Mouse (Mus musculus) limb, embryonic 11.5 days (tissue): ENCODE results near the gene Tmem129. TPM values are rescaled to one million over a fixed set of nuclear protein-coding genes. Genes with fewer than 3 reads are reported as not detected.

Source experiments
- ATAC-seq: fragments of 200-750 bp; cut with Nextera tagmentation; 2 replicates; pipeline ENCODE4 v1.8.0; 2017; ENCODE audit warnings: low read depth; ENCODE audit not compliant: insufficient number of reproducible peaks, low FRiP score, low TSS enrichment
- DNase-seq: peaks from one replicate; pipeline ENCODE4 v3.0.0-alpha.2; 2015; ENCODE audit warnings: low spot score
- H3K27ac ChIP-seq: fragments of 300-500 bp; sonication (generic); replicated peaks from 2 replicates; pipeline ENCODE4 v1.5.1; 2014; ENCODE audit warnings: low read depth, mild to moderate bottlenecking, low read length
- H3K27me3 ChIP-seq: fragments of 300-500 bp; sonication (generic); 2 replicates; pipeline ENCODE4 v1.6.1; 2014; ENCODE audit warnings: mild to moderate bottlenecking, low read length, mixed read lengths; ENCODE audit not compliant: control insufficient read depth, insufficient read depth
- H3K36me3 ChIP-seq: fragments of 300-500 bp; sonication (generic); 2 replicates; pipeline ENCODE4 v1.6.1; 2014; ENCODE audit warnings: mild to moderate bottlenecking, low read length, moderate library complexity, mixed read lengths; ENCODE audit not compliant: control insufficient read depth, insufficient read depth
- H3K4me1 ChIP-seq: fragments of 300-500 bp; sonication (generic); 2 replicates; pipeline ENCODE4 v1.6.1; 2014; ENCODE audit warnings: low read length, mixed read lengths; ENCODE audit not compliant: control insufficient read depth, insufficient read depth
- H3K4me2 ChIP-seq: fragments of 300-500 bp; sonication (generic); 2 replicates; pipeline ENCODE4 v1.6.1; 2014; ENCODE audit warnings: low read depth, mild to moderate bottlenecking, moderate library complexity; ENCODE audit not compliant: severe bottlenecking
- H3K4me3 ChIP-seq: fragments of 300-500 bp; sonication (generic); 2 replicates; pipeline ENCODE4 v1.5.1; 2014; ENCODE audit warnings: low read depth, low read length
- H3K9ac ChIP-seq: fragments of 300-500 bp; sonication (generic); 2 replicates; pipeline ENCODE4 v1.6.1; 2014; ENCODE audit warnings: mild to moderate bottlenecking, low read length
- H3K9me3 ChIP-seq: fragments of 300-500 bp; sonication (generic); 2 replicates; pipeline ENCODE4 v1.6.1; 2016; ENCODE audit warnings: low read length; ENCODE audit not compliant: control insufficient read depth
- WGBS: fragments of 180-500 bp; shearing (Covaris S2); extraction: QIAGEN DNeasy Blood & Tissue Kit; methylation state at CpG from one replicate; pipeline ENCODE4 v1.1.7; 2014; 5-methylcytosine and 5-hydroxymethylcytosine counted together
- polyA plus RNA-seq: library from polyadenylated mRNA; unstranded; fragments of >200 nt; fragmentation: Nextera tagmentation; extraction: Ambion mirVana; gene quantifications from 2 replicates; pipeline ENCODE4 v1.2.1, GENCODE M21; 2014

The Tmem129 gene
- polyA plus RNA-seq, 1 experiment from 2014 or later: 41.7 TPM

DNA sequence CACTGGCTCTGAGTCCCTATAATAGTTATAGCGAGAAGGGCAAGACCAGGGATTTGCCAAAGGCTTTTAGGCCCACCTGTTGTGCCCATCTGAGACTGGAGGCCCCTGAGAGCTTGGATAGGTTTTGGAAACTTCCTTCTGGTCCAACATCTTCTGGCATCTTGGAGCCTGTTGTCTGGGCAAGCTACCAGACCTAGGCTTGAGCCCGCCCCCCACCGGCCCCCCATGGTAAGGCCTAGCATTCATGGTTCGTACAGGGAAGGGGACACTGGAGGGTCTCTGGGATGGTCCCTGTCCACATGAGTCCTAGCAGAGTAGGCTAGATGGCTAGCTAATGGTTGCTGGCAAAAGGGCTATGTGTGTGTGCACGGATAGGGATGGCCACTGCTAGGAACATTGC lies 40.5 kb upstream of the Tmem129 start:
- no peak for DNase-seq
- no peak for ATAC-seq
- Histone ChIP-seq H3K36me3 (no peaks in the 10 kb centered on the region), H3K27ac (no peak overlapping the region), H3K4me1 (peaks cover 47% of the 10 kb centered on the region), H3K9me3 (no peaks in the 10 kb centered on the region), H3K9ac (no peak overlapping the region), H3K27me3 (peaks cover 10% of the 10 kb centered on the region), H3K4me3 (no peak overlapping the region), H3K4me2 (no peak overlapping the region)
- WGBS: 85% methylated on average over 5 of the region's 5 CpGs

DNA sequence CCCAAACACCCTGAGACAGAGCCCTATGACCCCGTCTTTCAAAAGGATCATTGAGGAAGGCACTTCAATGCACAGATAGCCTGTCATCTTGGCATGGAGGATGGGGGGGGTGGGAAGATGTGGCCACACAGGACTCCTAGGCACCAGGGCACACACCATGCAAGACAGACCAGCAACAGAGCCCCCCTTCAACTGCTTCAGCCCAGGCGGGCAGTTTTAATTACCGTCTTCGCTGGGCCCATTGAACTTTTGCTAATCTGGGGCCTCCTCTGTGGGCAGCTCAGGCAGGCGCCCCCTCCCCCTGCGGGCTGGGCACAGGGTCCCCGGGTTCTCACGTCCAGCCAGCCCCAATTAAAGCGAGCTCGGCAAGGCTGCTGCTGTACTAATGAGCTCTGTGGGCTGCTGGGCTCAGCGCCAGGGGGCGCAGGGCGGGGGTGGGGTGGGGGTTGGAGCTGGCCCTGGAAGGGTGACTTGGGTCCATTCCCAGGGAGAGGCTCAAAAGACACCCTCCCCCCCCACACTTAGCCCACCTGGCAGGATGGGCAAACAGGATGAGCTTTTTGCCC lies 39.8 kb upstream of the Tmem129 start:
- Histone ChIP-seq H3K27me3 (peaks cover 10% of the 10 kb centered on the region), H3K4me3 (no peak overlapping the region), H3K36me3 (no peaks in the 10 kb centered on the region), H3K9ac (no peak overlapping the region), H3K4me1 (peaks cover 51% of the 10 kb centered on the region), H3K4me2 (no peak overlapping the region; the same call in 1 of the 2 replicates), H3K9me3 (no peaks in the 10 kb centered on the region), H3K27ac (no peak overlapping the region)
- ATAC-seq (no peak), DNase-seq (no peak)
- 12% methylated on average over 13 of the region's 13 CpGs for whole genome bisulfite sequencing

DNA sequence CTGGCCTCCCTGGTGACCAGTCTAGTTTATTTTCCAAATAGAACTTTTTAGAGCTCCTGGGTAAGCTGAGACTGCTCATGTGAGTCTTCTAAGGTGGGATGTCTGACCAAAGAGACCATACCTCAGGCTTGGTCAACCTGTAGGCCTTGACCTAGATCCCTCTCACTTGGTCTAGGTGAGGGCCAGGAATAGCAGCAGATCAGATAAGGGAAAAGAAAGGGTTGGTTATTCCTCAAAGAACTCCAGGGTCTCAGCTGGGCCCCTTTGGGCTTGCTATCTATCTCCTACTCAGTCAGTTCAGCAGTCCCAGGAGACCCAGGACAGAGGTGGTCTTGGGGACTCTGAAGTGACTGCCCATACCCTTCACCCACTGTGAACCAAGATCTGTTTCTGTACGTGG lies 39.3 kb upstream of the Tmem129 start:
- no peak overlapping the region for H3K4me3 ChIP-seq
- no peaks in the 10 kb centered on the region for H3K9me3 ChIP-seq
- ATAC-seq (no peak), DNase-seq (no peak)
- H3K4me2 ChIP-seq: no peak overlapping the region; the same call in 1 of the 2 replicates
- H3K4me1 ChIP-seq: peaks cover 56% of the 10 kb centered on the region
- 39% methylated on average over 1 of the region's 1 CpGs for WGBS
- peaks cover 10% of the 10 kb centered on the region for H3K27me3 ChIP-seq
- H3K36me3 ChIP-seq: no peaks in the 10 kb centered on the region
- no peak overlapping the region for H3K9ac ChIP-seq
- no peak overlapping the region for H3K27ac ChIP-seq

DNA sequence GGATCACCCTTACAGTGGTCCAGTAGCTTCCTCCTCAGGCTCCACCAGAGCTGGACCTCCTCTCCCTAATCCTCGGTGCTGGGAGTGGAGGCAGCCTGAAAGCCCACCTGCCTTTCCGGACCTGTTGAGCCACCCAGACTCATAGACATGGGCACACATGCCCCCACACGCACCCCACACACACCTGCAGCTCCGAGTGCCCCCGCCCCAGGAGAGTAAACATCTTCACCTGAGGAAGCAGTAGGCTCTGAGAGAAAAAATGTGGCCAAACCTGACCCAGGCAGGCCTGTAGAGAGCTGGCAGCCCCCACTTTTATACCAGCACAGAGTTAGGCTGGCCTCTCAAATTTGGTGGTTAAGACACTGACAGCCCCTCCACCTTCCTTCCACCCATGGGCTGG lies 38.2 kb upstream of the Tmem129 start:
- H3K36me3 ChIP-seq: no peaks in the 10 kb centered on the region
- ATAC-seq (no peak), DNase-seq (no peak)
- no peak overlapping the region for H3K4me2 ChIP-seq
- H3K27ac ChIP-seq: no peak overlapping the region
- no peak overlapping the region for H3K4me3 ChIP-seq
- H3K9me3 ChIP-seq: no peaks in the 10 kb centered on the region
- H3K4me1 ChIP-seq: peaks cover 65% of the 10 kb centered on the region
- WGBS: 48% methylated on average over 5 of the region's 5 CpGs
- peaks cover 10% of the 10 kb centered on the region for H3K27me3 ChIP-seq
- no peak overlapping the region for H3K9ac ChIP-seq

DNA sequence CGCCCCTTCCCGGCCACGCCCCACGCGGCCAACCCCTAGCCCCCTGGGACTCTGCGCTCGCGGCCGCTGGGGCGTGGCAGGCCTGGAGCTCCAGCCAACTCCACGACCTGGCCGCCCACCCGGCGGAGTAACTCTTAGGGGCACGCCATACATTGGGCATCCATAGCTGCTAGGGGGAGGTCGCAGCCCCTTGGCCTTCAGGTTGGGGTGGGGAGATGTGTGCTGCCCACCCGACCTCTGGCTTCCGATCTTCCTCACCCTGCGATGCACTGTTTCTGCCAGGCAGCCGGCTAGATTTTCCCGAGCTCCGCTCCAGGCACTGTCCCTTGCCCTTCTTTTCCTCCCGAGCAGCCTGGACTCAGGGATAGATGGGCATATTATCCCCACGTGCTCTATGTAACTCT lies 37.5 kb upstream of the Tmem129 start:
- Histone ChIP-seq H3K9ac (peak overlapping the region; percentile 71), H3K9me3 (no peaks in the 10 kb centered on the region), H3K4me3 (peak overlapping the region; percentile 34), H3K27me3 (peaks cover 10% of the 10 kb centered on the region), H3K4me1 (peaks cover 65% of the 10 kb centered on the region), H3K4me2 (peak overlapping the region; percentile 88), H3K27ac (peak overlapping the region; percentile 79), H3K36me3 (no peaks in the 10 kb centered on the region)
- WGBS: under 1% methylated on average over 24 of the region's 24 CpGs
- DNase-seq: peak; percentile 71
- ATAC-seq: no peak

DNA sequence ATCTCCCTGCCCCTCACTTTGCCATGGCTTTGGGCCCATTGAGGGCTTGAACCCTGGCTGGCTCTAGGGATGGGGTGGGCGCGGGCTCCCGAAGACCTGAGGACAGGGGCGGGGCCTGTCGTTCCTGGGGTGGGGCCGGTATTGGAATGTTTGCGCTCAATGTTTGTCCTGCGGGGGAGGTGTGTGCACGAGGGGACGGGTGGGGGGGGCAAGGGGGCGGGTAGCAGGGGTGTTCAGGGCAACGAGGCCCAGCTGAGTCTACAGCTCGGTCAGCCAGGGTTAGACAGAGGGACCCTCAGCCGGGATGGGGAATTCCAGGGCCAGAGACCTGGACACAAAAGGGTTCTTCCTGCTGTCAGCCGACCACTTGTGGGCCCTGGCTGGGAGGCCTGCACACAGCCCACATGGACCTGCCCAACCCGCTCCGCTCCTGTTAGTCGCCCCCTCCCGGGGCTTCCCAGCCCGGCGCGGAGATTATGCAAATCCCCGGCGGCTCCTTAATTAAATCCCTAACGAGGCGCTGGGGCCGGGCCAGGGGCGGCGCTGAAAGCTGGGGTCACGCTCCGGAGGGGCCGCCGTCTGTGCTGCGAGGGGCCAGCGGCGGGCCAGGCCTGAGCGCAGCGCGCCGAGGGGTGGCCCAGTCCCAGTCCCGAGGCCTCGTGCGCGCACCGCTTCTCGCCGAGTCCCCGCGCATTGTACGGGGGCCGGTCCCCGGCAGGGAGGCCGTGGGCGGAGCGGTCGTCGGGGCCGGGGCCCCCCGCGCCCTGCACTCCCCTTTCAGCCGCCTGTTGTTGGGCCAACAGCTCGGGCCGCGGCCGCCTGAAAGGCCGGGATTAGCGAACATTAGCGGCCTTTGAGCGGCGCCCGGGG lies 36.9 kb upstream of the Tmem129 start:
- 2% methylated on average over 71 of the region's 71 CpGs for WGBS

DNA sequence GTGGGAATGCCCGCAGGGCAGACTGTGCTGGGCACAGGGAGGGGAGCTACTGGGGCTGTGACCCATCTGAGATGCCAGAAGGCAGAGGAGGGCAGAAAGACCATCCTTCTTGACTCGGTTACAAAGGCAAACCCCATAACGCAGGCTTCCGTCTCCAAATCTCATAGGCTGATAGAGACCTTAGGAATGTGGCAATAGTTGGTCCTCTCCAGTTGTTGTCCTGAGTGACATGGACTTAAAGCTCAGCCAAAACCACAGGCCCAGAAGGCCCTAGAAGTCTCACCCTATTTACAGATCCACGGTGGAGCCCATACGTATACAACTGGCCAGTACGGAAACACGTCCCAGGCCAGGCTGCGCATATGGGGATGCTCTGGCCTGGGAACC lies 36.2 kb upstream of the Tmem129 start:
- H3K36me3 ChIP-seq: no peaks in the 10 kb centered on the region
- H3K9me3 ChIP-seq: no peaks in the 10 kb centered on the region
- WGBS: 64% methylated on average over 9 of the region's 9 CpGs
- H3K4me3 ChIP-seq: no peak overlapping the region
- peak overlapping the region; percentile 14; the same call in 1 of the 2 replicates for H3K4me2 ChIP-seq
- H3K9ac ChIP-seq: no peak overlapping the region
- H3K4me1 ChIP-seq: peaks cover 61% of the 10 kb centered on the region
- ATAC-seq: no peak
- H3K27ac ChIP-seq: no peak overlapping the region
- DNase-seq: no peak
- peaks cover 10% of the 10 kb centered on the region for H3K27me3 ChIP-seq

More for the DNA sequence above, 36.9 kb upstream of the Tmem129 start:
- DNase-seq (peak; percentile 74), ATAC-seq (0 out of 2 replicates have a peak, but pooled peaks have one; percentile 18)
- Histone ChIP-seq H3K4me3 (peak overlapping the region; percentile 34), H3K4me2 (peak overlapping the region; percentile 88), H3K27me3 (peaks cover 10% of the 10 kb centered on the region), H3K9me3 (no peaks in the 10 kb centered on the region), H3K9ac (peak overlapping the region; percentile 71), H3K36me3 (no peaks in the 10 kb centered on the region), H3K27ac (peak overlapping the region; percentile 79), H3K4me1 (peaks cover 60% of the 10 kb centered on the region)

DNA sequence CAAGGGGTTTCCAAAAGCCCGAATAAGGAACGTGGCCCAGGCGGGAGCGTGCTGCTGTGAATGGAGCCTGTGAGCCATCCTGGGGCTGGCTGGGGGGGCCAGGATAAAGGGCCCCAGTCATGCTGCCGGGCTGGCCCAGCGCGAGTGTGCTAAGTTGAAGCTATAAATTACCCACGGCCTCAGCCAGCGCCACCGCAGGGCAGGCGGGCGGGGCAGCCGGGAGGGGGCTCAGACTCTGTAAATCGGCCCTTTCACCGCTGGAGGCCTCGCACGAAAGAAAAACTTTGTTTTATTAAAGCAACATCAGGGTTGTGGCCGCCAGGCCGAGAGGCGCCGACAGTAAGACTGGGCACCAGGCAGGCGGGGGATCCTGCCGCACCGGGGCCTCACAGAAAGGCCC lies 34.2 kb upstream of the Tmem129 start:
- Histone ChIP-seq H3K9ac (peak overlapping the region; percentile 51), H3K27ac (peak overlapping the region; percentile 93), H3K36me3 (no peaks in the 10 kb centered on the region), H3K9me3 (no peaks in the 10 kb centered on the region), H3K4me2 (peak overlapping the region; percentile 34), H3K4me1 (peaks cover 54% of the 10 kb centered on the region), H3K4me3 (0 out of 2 replicates have a peak overlapping the region, but pooled peaks have one; percentile 5), H3K27me3 (peaks cover 10% of the 10 kb centered on the region)
- 2% methylated on average over 24 of the region's 24 CpGs for WGBS
- peak; percentile 81 for ATAC-seq
- DNase-seq: peak; percentile 86
